Mouse (Mus musculus) gastrocnemius, adult 2 months (tissue): Measurements from ENCODE around the gene Fam71b. TPM values are rescaled to one million over a fixed set of nuclear protein-coding genes. Genes with fewer than 3 reads are reported as not detected.

Experiments
- DNase-seq: peaks from one replicate; pipeline ENCODE4 v3.0.0; 2022
- H3K27ac ChIP-seq: fragments of 200-600 bp; 2 replicates; pipeline ENCODE4 v1.8.1; 2022; ENCODE audit warnings: mild to moderate bottlenecking
- H3K4me3 ChIP-seq: fragments of 200-600 bp; 2 replicates; pipeline ENCODE4 v1.8.1; 2022; ENCODE audit warnings: mild to moderate bottlenecking, moderate library complexity
- CTCF ChIP-seq: fragments of 200-600 bp; IDR thresholded peaks from 2 replicates; pipeline ENCODE4 v1.8.1; 2022; ENCODE audit warnings: antibody characterized with exemption, mild to moderate bottlenecking, moderate library complexity
- intact Hi-C: fragments of 180-260 bp; cut with DNase I; formaldehyde crosslinking; loops from one replicate; pipeline ENCODE4 v1.15.1; 2025
- total RNA-seq, 2 experiments: library from RNA; stranded (reverse); gene quantifications; 2 replicates each; pipeline ENCODE4 v1.2.3; 2021

The Fam71b gene
- total RNA-seq, 2 experiments from 2014 or later = not detected

DNA sequence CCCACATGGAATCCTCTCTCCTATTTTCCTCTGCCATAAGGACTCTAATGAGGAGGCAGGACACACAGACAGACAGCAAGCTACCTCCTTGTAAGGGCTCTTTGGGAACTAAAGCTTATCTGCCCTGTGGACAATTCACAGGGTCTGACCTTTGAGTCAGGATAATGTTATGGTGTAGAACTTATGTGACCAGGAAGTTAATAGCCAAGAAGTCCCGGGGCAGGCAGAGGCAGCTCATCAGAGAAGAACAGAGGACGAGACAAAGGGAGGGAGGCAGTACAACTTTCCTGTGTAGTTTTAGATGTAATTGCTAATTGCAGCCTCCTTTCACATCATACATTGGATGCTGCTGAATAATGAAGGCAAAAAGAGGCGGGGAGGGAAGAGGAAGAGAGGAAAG, 5.7 kb upstream of the Fam71b start:
- intact Hi-C loops = no loop called here
- DNase-seq = no peak
- no peak for TF ChIP-seq CTCF

DNA sequence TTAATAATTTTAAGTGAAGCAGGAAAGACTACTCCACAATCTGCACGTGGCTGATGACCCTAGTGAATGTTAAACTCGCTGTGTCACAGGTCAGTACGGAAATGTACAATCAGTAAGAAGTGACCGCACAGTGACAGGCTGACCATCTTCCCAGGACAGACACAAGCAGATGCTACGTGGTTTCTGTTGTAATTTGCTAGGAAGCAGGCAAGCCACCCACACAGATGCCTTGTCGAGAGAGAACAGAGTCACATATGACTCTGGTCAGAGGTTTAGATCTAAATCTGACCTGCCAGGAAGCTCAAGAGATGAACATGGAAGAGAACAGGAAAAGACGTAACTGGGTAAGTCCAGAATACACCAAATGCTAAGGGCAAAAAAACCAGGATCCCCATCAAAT, 3.5 kb upstream of the Fam71b start:
- no peak for TF ChIP-seq CTCF
- no peak overlapping the region for H3K4me3 ChIP-seq
- intact Hi-C loops = no loop called here

More for the DNA sequence above, 5.7 kb upstream of the Fam71b start:
- Histone ChIP-seq H3K27ac (no peak overlapping the region), H3K4me3 (no peak overlapping the region)

DNA sequence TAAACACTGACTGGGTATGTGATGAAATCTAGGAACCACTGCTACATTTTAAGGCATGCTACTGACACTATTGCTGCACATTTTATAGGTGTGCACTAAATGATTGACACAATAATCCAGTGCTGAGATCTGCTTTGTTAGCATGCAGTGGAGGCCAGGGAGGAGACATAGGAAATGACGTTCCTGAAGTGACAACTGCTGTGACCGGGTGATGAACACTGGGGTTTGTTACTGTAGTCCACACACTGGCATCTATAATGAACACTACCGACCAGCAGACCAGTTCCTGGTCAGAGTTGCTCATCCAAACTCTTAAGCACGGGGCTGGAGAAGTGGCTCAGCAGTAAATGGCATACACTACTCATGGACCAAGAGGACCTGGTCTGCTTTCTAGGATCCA, 2.9 kb upstream of the Fam71b start:
- intact Hi-C loops = no loop called here
- Histone ChIP-seq H3K4me3 (no peak overlapping the region), H3K27ac (no peak overlapping the region)
- no peak for DNase-seq
- no peak for TF ChIP-seq CTCF

More for the DNA sequence above, 3.5 kb upstream of the Fam71b start:
- H3K27ac ChIP-seq = no peak overlapping the region
- no peak for DNase-seq

- DNase-seq = no peak
- intact Hi-C loops = no loop called here
- no peak for TF ChIP-seq CTCF
These were observed 1.3 kb upstream of the Fam71b start for GRCm38 (mm10) chr11:46395088-46395487.

GRCm38 (mm10) chr11:46395698-46396097, 661 bp upstream of the Fam71b start:
- no peak for DNase-seq
- intact Hi-C loops = no loop called here
- Histone ChIP-seq H3K27ac (no peak overlapping the region), H3K4me3 (no peak overlapping the region)
- TF ChIP-seq CTCF = no peak

More at GRCm38 (mm10) chr11:46395088-46395487, 1.3 kb upstream of the Fam71b start:
- no peak overlapping the region for H3K27ac ChIP-seq
- H3K4me3 ChIP-seq = no peak overlapping the region

- intact Hi-C loops = no loop called here
- TF ChIP-seq CTCF = no peak
- H3K27ac ChIP-seq = no peak overlapping the region
- DNase-seq = no peak
- no peak overlapping the region for H3K4me3 ChIP-seq
These were observed 461 bp downstream of the Fam71b start for GRCm38 (mm10) chr11:46396860-46397179.

GRCm38 (mm10) chr11:46397900-46398299, 1.5 kb downstream of the Fam71b start:
- no peak for DNase-seq
- no peak overlapping the region for H3K4me3 ChIP-seq
- no peak for TF ChIP-seq CTCF
- H3K27ac ChIP-seq = no peak overlapping the region
- intact Hi-C loops = no loop called here

DNA sequence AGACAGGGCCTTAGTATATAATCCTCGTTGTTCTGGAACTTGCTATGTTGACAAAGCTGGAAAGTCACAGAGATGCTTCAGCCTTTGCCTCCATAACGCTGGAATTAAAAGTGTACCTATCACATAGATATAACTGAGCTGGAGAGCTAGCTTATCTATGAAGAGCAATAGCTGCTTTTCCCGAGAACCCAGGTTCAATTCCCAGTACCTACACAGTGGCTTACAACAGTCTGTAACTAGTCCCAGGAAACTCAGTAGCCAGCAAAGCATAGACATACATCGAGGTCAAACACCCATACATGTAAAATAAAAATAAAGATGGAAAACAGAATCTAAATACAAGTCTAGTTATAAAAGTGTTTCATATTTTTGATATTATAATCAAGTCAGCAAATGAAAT, 2.1 kb downstream of the Fam71b start:
- no peak overlapping the region for H3K27ac ChIP-seq
- H3K4me3 ChIP-seq = no peak overlapping the region
- no peak for TF ChIP-seq CTCF
- intact Hi-C loops = no loop called here
- DNase-seq = no peak

DNA sequence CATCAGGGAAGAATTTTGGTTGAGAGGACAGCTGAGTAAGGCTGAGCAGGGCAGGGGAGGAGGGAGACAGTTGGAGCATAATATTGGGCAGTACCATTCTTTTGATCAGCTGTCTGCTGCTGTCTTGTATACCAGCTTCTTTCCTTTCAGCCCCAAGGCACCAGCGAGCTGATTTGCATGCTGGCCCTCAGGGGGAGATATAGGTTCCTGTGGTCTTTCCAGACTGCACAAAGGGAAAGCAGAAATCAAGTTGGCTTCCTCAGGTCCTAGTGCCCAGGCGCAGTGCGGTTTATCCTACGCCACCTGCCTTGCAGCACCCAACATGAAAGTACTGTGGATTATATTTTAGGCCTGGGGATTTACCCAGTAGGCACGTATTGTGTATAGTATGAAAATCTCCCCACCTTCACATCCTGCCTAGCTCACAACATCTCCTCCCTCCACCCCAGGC, 2.6 kb downstream of the Fam71b start:
- H3K4me3 ChIP-seq = no peak overlapping the region
- intact Hi-C loops = no loop called here
- DNase-seq = no peak
- H3K27ac ChIP-seq = no peak overlapping the region
- no peak for TF ChIP-seq CTCF

DNA sequence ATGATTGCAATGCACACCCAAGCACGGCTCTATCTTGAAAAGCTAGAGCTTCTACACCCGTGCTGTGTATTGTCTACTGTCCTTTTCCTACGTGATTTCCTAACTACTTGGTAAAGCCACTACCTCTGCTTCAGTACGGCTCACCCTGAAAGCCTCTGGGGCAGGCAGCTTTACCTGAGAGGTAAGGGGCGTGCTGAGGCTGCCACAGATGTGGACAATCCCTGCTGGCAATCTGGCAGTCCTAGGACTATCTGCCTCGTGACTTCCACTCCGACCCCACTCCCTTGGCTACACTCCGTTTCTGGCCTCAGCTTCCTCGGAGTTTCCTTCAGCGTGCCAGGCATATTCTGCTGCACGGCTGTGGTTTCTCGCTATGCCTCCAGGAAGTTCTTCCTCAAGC, 5.2 kb downstream of the Fam71b start:
- no peak for TF ChIP-seq CTCF
- intact Hi-C loops = no loop called here
- no peak for DNase-seq
- no peak overlapping the region for H3K4me3 ChIP-seq
- no peak overlapping the region for H3K27ac ChIP-seq

DNA sequence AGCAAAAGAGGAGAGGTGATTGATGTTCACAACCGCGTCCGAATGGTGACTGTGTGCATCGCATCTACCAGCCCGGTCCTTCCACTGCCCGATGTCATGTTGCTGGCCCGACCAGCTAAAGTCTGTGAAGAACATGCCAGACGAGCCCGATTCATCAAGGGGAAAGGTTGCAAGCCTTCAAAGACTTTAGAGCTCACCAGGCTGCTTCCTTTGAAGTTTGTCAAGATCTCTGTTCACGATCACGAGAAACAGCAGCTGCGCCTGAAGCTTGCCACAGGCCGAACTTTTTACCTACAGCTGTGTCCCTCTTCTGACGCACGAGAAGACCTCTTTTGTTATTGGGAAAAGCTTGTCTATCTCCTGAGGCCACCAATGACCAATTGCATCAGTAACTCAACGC, 8.6 kb downstream of the Fam71b start:
- Histone ChIP-seq H3K27ac (no peak overlapping the region), H3K4me3 (no peak overlapping the region)
- no peak for TF ChIP-seq CTCF
- no peak for DNase-seq
- intact Hi-C loops = no loop called here

- H3K4me3 ChIP-seq = no peak overlapping the region
- intact Hi-C loops = no loop called here
- no peak overlapping the region for H3K27ac ChIP-seq
- TF ChIP-seq CTCF = no peak
- DNase-seq = no peak
These were observed 10.4 kb downstream of the Fam71b start for GRCm38 (mm10) chr11:46406721-46407120.

DNA sequence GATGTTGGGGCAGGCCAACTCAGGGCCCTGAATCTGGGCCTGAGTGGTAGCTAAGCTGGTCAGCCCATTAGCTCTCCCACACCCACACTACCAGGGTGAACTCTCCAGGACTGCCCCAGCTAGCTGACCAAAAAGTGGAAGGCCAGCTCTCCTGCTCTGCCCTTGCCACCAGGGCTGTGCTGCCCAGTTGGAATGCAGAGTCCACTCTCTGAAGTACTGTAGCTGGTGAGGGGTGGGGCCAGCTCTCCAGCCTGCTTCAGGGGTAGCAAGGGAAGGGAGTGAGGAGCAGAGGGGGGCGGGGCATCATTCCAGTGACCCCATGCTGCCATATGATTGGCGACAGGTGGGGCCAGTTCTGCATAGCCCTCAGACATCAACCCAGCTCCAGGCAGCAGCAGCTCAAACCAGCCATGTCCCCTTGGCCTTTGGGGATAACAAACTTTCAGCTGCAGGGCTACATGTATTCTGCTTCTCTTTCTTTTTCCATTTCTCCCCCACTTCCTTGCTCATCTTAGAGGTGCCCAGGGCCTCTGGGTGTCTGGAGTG, 13.7 kb downstream of the Fam71b start:
- intact Hi-C loops = no loop called here
- TF ChIP-seq CTCF = no peak
- H3K27ac ChIP-seq = no peak overlapping the region

DNA sequence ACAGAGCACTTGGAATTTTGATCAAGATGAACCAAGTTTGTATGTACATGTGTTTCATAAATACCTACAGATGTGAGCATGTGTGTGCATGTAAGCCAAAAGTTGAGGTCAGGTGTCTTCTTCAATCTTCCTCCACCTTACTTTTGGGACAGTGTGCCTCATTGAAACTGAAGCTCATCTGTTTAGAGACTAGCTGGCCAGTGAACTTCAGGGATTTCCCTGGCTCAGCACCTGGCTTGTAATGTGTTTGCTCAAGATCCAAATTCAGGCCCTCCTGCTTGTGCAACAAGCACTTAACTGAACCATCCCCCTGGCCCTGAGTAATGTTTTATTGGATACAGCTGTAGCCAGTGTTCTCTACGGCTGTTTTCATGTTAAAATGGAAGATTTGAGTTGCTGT, 22.1 kb downstream of the Fam71b start:
- intact Hi-C loops = no loop called here
- no peak overlapping the region for H3K27ac ChIP-seq
- peak; percentile 26 for DNase-seq
- no peak overlapping the region for H3K4me3 ChIP-seq
- no peak for TF ChIP-seq CTCF

More for the DNA sequence above, 13.7 kb downstream of the Fam71b start:
- H3K4me3 ChIP-seq = no peak overlapping the region
- DNase-seq = no peak
